Mouse (Mus musculus): ENCODE measurements at regions not wholly inside any gene's neighbourhood (a gene's known extent, or its start where the extent isn't known, plus 50 kb on each side); places are given as distances from the start of the nearest gene placed in this dataset.

DNA sequence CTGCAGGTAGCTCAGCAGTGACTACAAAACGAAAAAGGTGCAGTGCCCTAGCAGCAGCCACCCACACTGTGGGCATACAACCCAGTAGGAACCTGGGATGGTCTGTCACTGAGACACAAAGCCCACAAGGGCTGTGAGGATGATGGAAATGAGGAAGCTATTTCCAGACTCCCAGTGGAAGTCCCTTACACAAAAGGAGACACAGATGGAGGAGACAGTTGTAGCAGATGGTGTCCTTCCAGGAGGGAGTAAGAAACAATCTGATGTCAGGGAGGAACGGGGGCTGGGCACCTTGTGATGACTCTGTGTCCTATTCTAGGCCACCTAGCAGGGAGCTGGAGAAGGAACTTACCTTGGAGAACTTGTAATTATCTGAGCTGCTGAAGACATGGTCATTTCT lies 214.5 kb upstream of the Eci2 start:
- H3K27ac ChIP-seq (ENCODE audit: low read depth, low read length) = no peak overlapping the region
- H3K27me3 ChIP-seq (replicated peaks; ENCODE audit: control insufficient read depth, insufficient read depth, low read length) = no peaks in the 10 kb centered on the region
- no peak for ATAC-seq
- H3K4me1 ChIP-seq (ENCODE audit: control insufficient read depth, insufficient read depth, low read length) = no peaks in the 10 kb centered on the region
- 74% methylated on average over 2 of the region's 2 CpGs for whole genome bisulfite sequencing
- H3K9ac ChIP-seq (ENCODE audit: low read length) = no peak overlapping the region
- H3K36me3 ChIP-seq (ENCODE audit: control insufficient read depth, insufficient read depth, low read length) = no peaks in the 10 kb centered on the region
- no peak overlapping the region for H3K4me2 ChIP-seq (ENCODE audit: low read length)
- H3K9me3 ChIP-seq (replicated peaks; ENCODE audit: control insufficient read depth, low read length) = no peaks in the 10 kb centered on the region
- H3K4me3 ChIP-seq (ENCODE audit: low read depth, low read length) = no peak overlapping the region
- no peak for DNase-seq (ENCODE audit: low spot score)

DNA sequence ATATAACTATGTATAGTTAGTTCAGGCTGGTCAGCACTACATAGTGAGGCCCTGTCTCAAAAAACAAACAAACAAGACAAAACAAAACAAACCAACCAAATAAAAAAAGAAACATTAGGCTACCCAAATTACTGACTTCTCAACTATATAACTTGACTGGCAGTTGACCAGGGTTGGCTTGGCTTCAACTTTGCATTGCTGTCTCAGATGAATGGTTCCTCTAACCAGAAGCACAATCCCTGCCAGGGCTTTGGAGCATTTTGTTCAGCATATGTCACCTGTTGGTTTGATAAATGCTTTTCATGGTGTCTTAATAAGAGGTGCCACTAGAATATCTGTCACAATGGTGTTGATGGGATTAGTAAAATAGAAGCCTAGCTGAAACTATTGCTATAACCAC lies 217.1 kb upstream of the Eci2 start:
- no peaks in the 10 kb centered on the region for H3K27me3 ChIP-seq (replicated peaks; ENCODE audit: control insufficient read depth, insufficient read depth, low read length)
- no peaks in the 10 kb centered on the region for H3K36me3 ChIP-seq (ENCODE audit: control insufficient read depth, insufficient read depth, low read length)
- no peak overlapping the region for H3K27ac ChIP-seq (ENCODE audit: low read depth, low read length)
- no peaks in the 10 kb centered on the region for H3K9me3 ChIP-seq (replicated peaks; ENCODE audit: control insufficient read depth, low read length)
- H3K4me3 ChIP-seq (ENCODE audit: low read depth, low read length) = no peak overlapping the region
- H3K4me2 ChIP-seq (ENCODE audit: low read length) = no peak overlapping the region
- peak; percentile 6 for DNase-seq (ENCODE audit: low spot score)
- H3K4me1 ChIP-seq (ENCODE audit: control insufficient read depth, insufficient read depth, low read length) = no peaks in the 10 kb centered on the region
- no peak for ATAC-seq
- no peak overlapping the region for H3K9ac ChIP-seq (ENCODE audit: low read length)

DNA sequence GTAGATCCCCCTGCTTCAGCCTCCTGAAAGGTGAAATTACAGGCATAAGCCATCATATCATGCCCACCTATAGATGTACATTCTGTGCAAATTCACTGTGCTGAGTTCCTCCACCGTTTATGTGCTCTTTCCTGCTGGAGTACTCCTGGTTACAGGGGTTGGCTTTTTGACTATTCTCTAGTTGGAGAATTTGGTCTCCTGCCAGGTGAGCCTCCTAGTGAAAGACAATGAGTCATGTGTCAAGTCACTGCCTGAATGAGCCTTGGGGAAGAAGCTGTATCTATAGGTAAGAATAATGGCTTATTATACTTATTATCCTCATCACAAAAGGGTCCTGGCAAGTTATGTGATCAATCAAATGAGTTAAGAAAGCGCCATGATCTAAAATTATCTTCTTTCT lies 230.5 kb upstream of the Eci2 start:
- WGBS = 61% methylated on average over 2 of the region's 2 CpGs
- ATAC-seq (no peak), DNase-seq (ENCODE audit: low spot score) (peak; percentile 10)
- Histone ChIP-seq H3K27ac (ENCODE audit: low read depth, low read length) (no peak overlapping the region), H3K4me2 (ENCODE audit: low read length) (no peak overlapping the region), H3K9me3 (replicated peaks; ENCODE audit: control insufficient read depth, low read length) (no peaks in the 10 kb centered on the region), H3K27me3 (replicated peaks; ENCODE audit: control insufficient read depth, insufficient read depth, low read length) (no peaks in the 10 kb centered on the region), H3K4me1 (ENCODE audit: control insufficient read depth, insufficient read depth, low read length) (no peaks in the 10 kb centered on the region), H3K4me3 (ENCODE audit: low read depth, low read length) (no peak overlapping the region), H3K36me3 (ENCODE audit: control insufficient read depth, insufficient read depth, low read length) (no peaks in the 10 kb centered on the region), H3K9ac (ENCODE audit: low read length) (no peak overlapping the region)

DNA sequence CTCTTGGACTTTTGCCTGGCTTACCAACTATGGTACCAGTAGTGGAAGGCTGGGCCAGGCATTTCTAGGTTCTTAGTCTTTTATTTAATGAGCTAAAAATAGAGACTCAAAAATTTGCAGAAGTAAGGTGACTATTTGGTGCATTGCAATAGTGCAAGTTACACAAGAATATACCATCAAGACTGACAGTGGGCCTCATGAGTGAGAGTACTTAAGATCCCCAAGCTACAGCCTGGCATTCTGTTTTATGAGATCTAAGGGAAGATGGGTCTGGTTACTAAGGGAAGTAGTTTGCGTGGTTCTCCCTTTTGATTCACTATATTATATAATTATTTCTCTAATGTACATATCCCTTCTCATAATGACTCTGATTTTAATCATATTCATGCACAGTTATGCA lies 231.8 kb upstream of the Eci2 start:
- ATAC-seq = no peak
- H3K27ac ChIP-seq (ENCODE audit: low read depth, low read length) = no peak overlapping the region
- WGBS = 94% methylated on average over 1 of the region's 1 CpGs

DNA sequence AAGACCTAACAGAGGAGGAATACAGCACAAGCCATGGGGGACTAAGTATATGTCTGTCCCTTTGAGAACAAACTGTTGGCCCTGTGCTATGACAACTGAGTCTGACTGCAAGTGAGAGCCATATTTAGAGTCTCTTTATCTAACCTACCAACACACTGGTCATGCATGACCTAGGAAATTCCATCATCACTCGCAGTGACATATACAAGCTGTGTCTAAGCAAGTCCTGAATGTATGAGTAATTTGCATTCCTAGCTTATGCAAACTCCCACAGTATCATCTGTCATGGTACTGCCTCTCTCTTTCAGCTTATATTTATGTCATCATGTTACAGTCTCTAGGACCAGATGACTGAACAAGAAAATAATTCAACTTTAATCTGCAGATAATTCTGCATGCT lies 257.1 kb upstream of the Eci2 start:
- no peaks in the 10 kb centered on the region for H3K4me1 ChIP-seq (ENCODE audit: control insufficient read depth, insufficient read depth, low read length)
- H3K27ac ChIP-seq (ENCODE audit: low read depth, low read length) = no peak overlapping the region
- DNase-seq (ENCODE audit: low spot score) = no peak
- no peak overlapping the region for H3K4me3 ChIP-seq (ENCODE audit: low read depth, low read length)
- 88% methylated on average over 1 of the region's 1 CpGs for WGBS
- H3K4me2 ChIP-seq (ENCODE audit: low read length) = no peak overlapping the region
- H3K9ac ChIP-seq (ENCODE audit: low read length) = no peak overlapping the region
- H3K36me3 ChIP-seq (ENCODE audit: control insufficient read depth, insufficient read depth, low read length) = no peaks in the 10 kb centered on the region
- H3K9me3 ChIP-seq (replicated peaks; ENCODE audit: control insufficient read depth, low read length) = no peaks in the 10 kb centered on the region
- no peaks in the 10 kb centered on the region for H3K27me3 ChIP-seq (replicated peaks; ENCODE audit: control insufficient read depth, insufficient read depth, low read length)
- no peak for ATAC-seq

More for the DNA sequence above, 231.8 kb upstream of the Eci2 start:
- DNase-seq (ENCODE audit: low spot score) = no peak
- no peak overlapping the region for H3K4me2 ChIP-seq (ENCODE audit: low read length)
- H3K27me3 ChIP-seq (replicated peaks; ENCODE audit: control insufficient read depth, insufficient read depth, low read length) = no peaks in the 10 kb centered on the region
- no peaks in the 10 kb centered on the region for H3K36me3 ChIP-seq (ENCODE audit: control insufficient read depth, insufficient read depth, low read length)
- no peak overlapping the region for H3K4me3 ChIP-seq (ENCODE audit: low read depth, low read length)
- H3K9me3 ChIP-seq (replicated peaks; ENCODE audit: control insufficient read depth, low read length) = no peaks in the 10 kb centered on the region
- no peak overlapping the region for H3K9ac ChIP-seq (ENCODE audit: low read length)
- H3K4me1 ChIP-seq (ENCODE audit: control insufficient read depth, insufficient read depth, low read length) = no peaks in the 10 kb centered on the region

DNA sequence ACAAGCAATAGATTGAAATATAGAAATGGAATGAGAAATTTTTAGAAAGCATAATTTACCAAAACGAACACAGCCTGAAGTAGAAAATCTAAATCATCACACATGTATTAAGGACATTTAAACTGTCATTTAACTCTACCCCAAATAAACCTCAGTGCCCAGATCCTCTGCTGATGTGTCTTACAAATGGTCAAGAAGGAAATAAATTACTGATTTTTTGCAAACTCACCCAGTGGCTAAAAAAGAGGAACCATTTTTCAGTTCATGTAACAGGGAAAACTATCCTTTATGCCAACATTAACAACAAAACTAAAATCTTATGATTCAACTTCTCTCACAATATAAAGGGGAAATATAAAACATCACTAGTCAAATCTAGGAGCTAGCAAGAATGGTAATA lies 275.2 kb upstream of the Eci2 start:
- Histone ChIP-seq H3K36me3 (ENCODE audit: control insufficient read depth, insufficient read depth, low read length) (no peaks in the 10 kb centered on the region), H3K27me3 (replicated peaks; ENCODE audit: control insufficient read depth, insufficient read depth, low read length) (no peaks in the 10 kb centered on the region), H3K9ac (ENCODE audit: low read length) (no peak overlapping the region), H3K4me2 (ENCODE audit: low read length) (no peak overlapping the region), H3K9me3 (replicated peaks; ENCODE audit: control insufficient read depth, low read length) (no peaks in the 10 kb centered on the region), H3K4me1 (ENCODE audit: control insufficient read depth, insufficient read depth, low read length) (no peaks in the 10 kb centered on the region), H3K4me3 (ENCODE audit: low read depth, low read length) (no peak overlapping the region), H3K27ac (ENCODE audit: low read depth, low read length) (no peak overlapping the region)
- WGBS = 85% methylated on average over 1 of the region's 1 CpGs
- no peak for ATAC-seq
- no peak for DNase-seq (ENCODE audit: low spot score)

DNA sequence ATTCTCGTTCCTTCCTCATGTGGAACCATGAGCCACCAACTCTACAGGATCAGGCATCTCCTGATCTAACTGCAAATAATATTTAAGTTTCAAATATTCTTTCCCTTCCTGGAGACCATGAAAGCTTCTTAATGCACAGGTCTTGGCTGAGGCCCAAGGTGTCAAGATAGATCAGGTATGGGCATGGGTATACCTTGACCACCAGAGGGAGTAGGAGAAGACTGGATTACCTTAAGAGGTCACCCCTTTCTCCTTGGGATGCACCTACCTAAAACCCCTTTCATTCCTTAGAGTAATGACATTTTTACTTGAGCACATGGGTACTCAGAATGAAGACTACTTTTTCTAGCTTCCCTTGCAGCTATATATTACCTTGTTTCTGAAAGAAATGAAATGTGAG lies 289.9 kb upstream of the Eci2 start:
- 85% methylated on average over 1 of the region's 1 CpGs for WGBS
- H3K9me3 ChIP-seq (replicated peaks; ENCODE audit: control insufficient read depth, low read length) = no peaks in the 10 kb centered on the region
- H3K4me2 ChIP-seq (ENCODE audit: low read length) = no peak overlapping the region
- no peaks in the 10 kb centered on the region for H3K4me1 ChIP-seq (ENCODE audit: control insufficient read depth, insufficient read depth, low read length)
- H3K4me3 ChIP-seq (ENCODE audit: low read depth, low read length) = no peak overlapping the region
- H3K36me3 ChIP-seq (ENCODE audit: control insufficient read depth, insufficient read depth, low read length) = no peaks in the 10 kb centered on the region
- DNase-seq (ENCODE audit: low spot score) (no peak), ATAC-seq (no peak)
- no peaks in the 10 kb centered on the region for H3K27me3 ChIP-seq (replicated peaks; ENCODE audit: control insufficient read depth, insufficient read depth, low read length)
- H3K27ac ChIP-seq (ENCODE audit: low read depth, low read length) = no peak overlapping the region
- H3K9ac ChIP-seq (ENCODE audit: low read length) = no peak overlapping the region

DNA sequence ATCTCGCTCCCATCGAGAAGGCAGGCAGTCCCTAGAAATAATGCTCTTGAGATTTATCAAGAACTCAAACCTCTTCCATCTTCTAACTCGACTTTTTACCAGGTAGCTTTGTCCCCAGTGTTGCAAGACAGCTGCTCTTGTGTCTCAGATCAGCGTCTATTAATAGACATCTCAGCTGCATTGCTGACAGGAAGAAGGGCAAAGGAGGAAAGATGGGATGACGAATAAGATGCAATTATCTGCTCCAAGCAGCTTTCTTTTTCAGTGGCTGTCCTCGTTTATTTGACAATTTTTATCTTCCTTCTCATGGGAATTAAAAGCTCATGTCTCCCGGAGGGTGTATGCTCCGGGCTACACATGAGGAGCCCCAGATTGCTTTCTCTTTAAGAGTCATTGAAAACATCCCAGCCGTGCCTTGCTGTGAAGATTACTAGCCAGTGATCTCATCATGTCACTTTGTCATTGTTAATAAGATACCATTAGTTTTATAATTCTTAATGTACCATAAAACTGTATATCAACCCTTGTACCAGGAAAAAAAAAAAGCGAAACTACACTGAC lies 299.9 kb upstream of the Eci2 start:
- no peaks in the 10 kb centered on the region for H3K27me3 ChIP-seq (replicated peaks; ENCODE audit: control insufficient read depth, insufficient read depth, low read length)
- no peak overlapping the region for H3K9ac ChIP-seq (ENCODE audit: low read length)
- H3K4me1 ChIP-seq (ENCODE audit: control insufficient read depth, insufficient read depth, low read length) = no peaks in the 10 kb centered on the region
- no peak overlapping the region for H3K27ac ChIP-seq (ENCODE audit: low read depth, low read length)
- 63% methylated on average over 10 of the region's 10 CpGs for WGBS
- no peak overlapping the region for H3K4me2 ChIP-seq (ENCODE audit: low read length)
- H3K36me3 ChIP-seq (ENCODE audit: control insufficient read depth, insufficient read depth, low read length) = no peaks in the 10 kb centered on the region
- no peaks in the 10 kb centered on the region for H3K9me3 ChIP-seq (replicated peaks; ENCODE audit: control insufficient read depth, low read length)
- no peak overlapping the region for H3K4me3 ChIP-seq (ENCODE audit: low read depth, low read length)
- no peak for DNase-seq (ENCODE audit: low spot score)
- ATAC-seq = no peak

DNA sequence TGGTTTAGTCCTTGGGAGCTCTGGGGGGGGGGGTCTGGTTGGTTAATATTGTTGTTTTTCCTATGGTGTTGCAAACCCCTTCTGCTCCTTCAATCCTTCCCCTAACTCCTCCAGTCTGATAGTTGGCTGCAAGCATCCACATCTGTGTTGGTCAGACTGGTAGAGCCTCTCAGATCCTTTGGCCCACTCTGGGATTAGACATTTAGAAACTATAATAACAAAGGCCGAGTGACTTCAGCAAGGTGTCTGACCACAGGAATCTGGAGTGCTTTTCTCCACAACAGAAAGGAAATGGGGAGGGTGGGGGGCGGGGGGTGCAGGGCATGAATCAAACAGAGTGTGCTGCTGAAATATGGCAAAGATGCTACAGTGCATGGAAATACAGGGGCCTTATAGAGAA lies 301.4 kb upstream of the Eci2 start:
- Histone ChIP-seq H3K36me3 (ENCODE audit: control insufficient read depth, insufficient read depth, low read length) (no peaks in the 10 kb centered on the region), H3K27ac (ENCODE audit: low read depth, low read length) (no peak overlapping the region), H3K4me1 (ENCODE audit: control insufficient read depth, insufficient read depth, low read length) (no peaks in the 10 kb centered on the region), H3K4me2 (ENCODE audit: low read length) (no peak overlapping the region), H3K27me3 (replicated peaks; ENCODE audit: control insufficient read depth, insufficient read depth, low read length) (no peaks in the 10 kb centered on the region), H3K9me3 (replicated peaks; ENCODE audit: control insufficient read depth, low read length) (no peaks in the 10 kb centered on the region), H3K4me3 (ENCODE audit: low read depth, low read length) (no peak overlapping the region), H3K9ac (ENCODE audit: low read length) (no peak overlapping the region)
- ATAC-seq = no peak
- DNase-seq (ENCODE audit: low spot score) = no peak
- WGBS = 80% methylated on average over 2 of the region's 2 CpGs
